Mouse (Mus musculus) adrenal gland, postnatal 4 days (tissue): ENCODE results near the gene Casd1. TPM values are rescaled to one million over a fixed set of nuclear protein-coding genes. Genes with fewer than 3 reads are reported as not detected.

ENCODE experiments used
- total RNA-seq, 2 experiments: library from RNA; stranded (reverse); gene quantifications; 2 replicates each; pipeline ENCODE4 v1.2.3; 2021

The Casd1 gene
- total RNA-seq, 2 experiments from 2014 or later: 36.8 to 43.8 TPM

Other genes starting within 250 kb of the Casd1 start
- gene Col1a2, start 96.0 kb upstream of the Casd1 start, total RNA-seq: 100 to 1,000 TPM; 705 to 818 TPM
- gene Sgce, start 146.4 kb downstream of the Casd1 start, total RNA-seq: 10 to 100 TPM; 79.5 to 84.7 TPM
- 100 to 1,000 TPM; 493 to 517 TPM for gene Peg10, start 146.5 kb downstream of the Casd1 start, total RNA-seq